In genomic region chr16:49951925-49952523, GRCm38 (mm10) we compare ENCODE assay signal across 8 mouse cellular contexts.
DNase-seq lines count a peak whose midpoint lies in the region; ATAC-seq lines count a peak whose summit lies in the region.

No protein-coding gene starts in this region.

- WGBS in heart, embryonic 12.5 days, result 63% methylated on average over 8 of the region's 8 CpGs
- 54% methylated on average over 8 of the region's 8 CpGs for WGBS in neural tube, embryonic 13.5 days

- 0 out of 2 replicates have a peak, but pooled peaks cover 6% of the 10 kb centered on the region for H3K4me1 ChIP-seq in heart, embryonic 12.5 days (replicated peaks)
- H3K4me1 ChIP-seq in neural tube, embryonic 13.5 days (replicated peaks), result peaks cover 8% of the 10 kb centered on the region; the same call in 1 of the 2 replicates

- intact Hi-C loops in left cerebral cortex, postnatal 4 days (cut with DNase I), result no loop called here
- intact Hi-C loops in left cerebral cortex, postnatal 10 days (cut with DNase I), result no loop called here

- no peak overlapping the region for H3K9ac ChIP-seq in heart, embryonic 12.5 days
- no peak overlapping the region for H3K9ac ChIP-seq in neural tube, embryonic 13.5 days

- no peak overlapping the region for H3K4me2 ChIP-seq in heart, embryonic 12.5 days
- no peak overlapping the region for H3K4me2 ChIP-seq in neural tube, embryonic 13.5 days

- ATAC-seq in heart, embryonic 12.5 days (ENCODE audit: insufficient number of reproducible peaks, low FRiP score), result peak; percentile 49
- ATAC-seq in neural tube, embryonic 13.5 days (ENCODE audit: low read depth), result peak; percentile 63; the same call in 1 of the 2 replicates
- no peak for ATAC-seq in inflammation-experienced regulatory T-cells, adult 6 months

- DNase-seq in left cerebral cortex, postnatal 4 days, result peak; percentile 9
- no peak for DNase-seq in left cerebral cortex, postnatal 10 days (ENCODE audit: extremely low spot score in 1 of 2, low spot score in 2 of 2)
- peak; percentile 69 for DNase-seq in kidney, postnatal 14 days
- no peak for DNase-seq in urinary bladder, postnatal 36 days (ENCODE audit: low spot score in 2 of 2)
- DNase-seq in urinary bladder, postnatal 10 days (ENCODE audit: low spot score), result no peak

- H3K27ac ChIP-seq in heart, embryonic 12.5 days (ENCODE audit: poor library complexity, severe bottlenecking), result no peak overlapping the region; the same call in 1 of the 2 replicates
- H3K27ac ChIP-seq in neural tube, embryonic 13.5 days (replicated peaks), result no peak overlapping the region

- no peaks in the 10 kb centered on the region for H3K36me3 ChIP-seq in heart, embryonic 12.5 days
- no peaks in the 10 kb centered on the region for H3K36me3 ChIP-seq in neural tube, embryonic 13.5 days

- H3K27me3 ChIP-seq in heart, embryonic 12.5 days (replicated peaks), result no peaks in the 10 kb centered on the region
- H3K27me3 ChIP-seq in neural tube, embryonic 13.5 days, result no peaks in the 10 kb centered on the region

- no peaks in the 10 kb centered on the region for H3K9me3 ChIP-seq in heart, embryonic 12.5 days (replicated peaks)
- H3K9me3 ChIP-seq in neural tube, embryonic 13.5 days, result no peaks in the 10 kb centered on the region

- H3K4me3 ChIP-seq in heart, embryonic 12.5 days, result no peak overlapping the region
- H3K4me3 ChIP-seq in neural tube, embryonic 13.5 days, result no peak overlapping the region

Comparison
In these comparisons a context has a peak if more than half of its experiments do, and no peak if none do; other contexts are left out.
1. DNase-seq: peak in left cerebral cortex, postnatal 4 days (single experiment) and kidney, postnatal 14 days (single experiment); none in left cerebral cortex, postnatal 10 days (0 of 2), urinary bladder, postnatal 36 days (0 of 2) and urinary bladder, postnatal 10 days (single experiment).